Mouse (Mus musculus): ENCODE measurements at regions not wholly inside any gene's neighbourhood (a gene's known extent, or its start where the extent isn't known, plus 50 kb on each side); places are given as distances from the start of the nearest gene placed in this dataset.
"Not testable (repeated sequence)": the region's sequence is repeated elsewhere in the genome, so short reads cannot be mapped to it uniquely, and the experiment has no call there.

DNA sequence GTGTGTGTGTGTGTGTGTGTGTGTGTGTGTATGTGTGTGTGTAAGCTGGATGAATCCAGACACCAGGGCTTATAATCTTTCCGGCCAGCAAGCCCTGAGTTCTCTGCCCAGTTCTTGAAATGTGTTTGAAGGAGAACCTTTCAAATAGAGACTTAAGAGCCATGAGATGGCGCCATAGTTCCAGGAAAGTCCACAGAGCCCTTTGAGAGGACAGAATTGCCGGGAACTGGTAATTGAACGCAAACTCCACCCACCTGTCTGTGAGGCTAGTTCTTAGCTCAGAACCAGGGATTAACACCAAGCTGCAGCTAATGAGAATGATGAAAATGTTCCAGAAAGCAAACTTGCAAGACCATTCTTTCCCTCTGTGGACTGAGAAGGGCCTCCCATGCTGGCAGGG, 72.2 kb downstream of the Trim42 start:
- H3K4me1 ChIP-seq (ENCODE audit: control insufficient read depth, insufficient read depth, low read length), result no peaks in the 10 kb centered on the region
- no peak overlapping the region for H3K27ac ChIP-seq (ENCODE audit: insufficient read depth, low read length)
- H3K4me3 ChIP-seq (ENCODE audit: insufficient read depth, low read length), result no peak overlapping the region; the same call in 1 of the 2 replicates
- TF ChIP-seq CTCF (IDR thresholded peaks at IDR 0.05; ENCODE audit: extremely low read depth, insufficient read depth, low read length) (peak; percentile 70), POLR2A (IDR thresholded peaks at IDR 0.05; ENCODE audit: extremely low read depth, insufficient read depth, low read length) (no peak)

GRCm38 (mm10) chr9:97295770-97296169, 74.0 kb downstream of the Trim42 start:
- Histone ChIP-seq H3K4me3 (ENCODE audit: insufficient read depth, low read length) (no peak overlapping the region), H3K27ac (ENCODE audit: insufficient read depth, low read length) (no peak overlapping the region), H3K4me1 (ENCODE audit: control insufficient read depth, insufficient read depth, low read length) (no peaks in the 10 kb centered on the region)
- TF ChIP-seq CTCF (IDR thresholded peaks at IDR 0.05; ENCODE audit: extremely low read depth, insufficient read depth, low read length) (peak; percentile 79), POLR2A (IDR thresholded peaks at IDR 0.05; ENCODE audit: extremely low read depth, insufficient read depth, low read length) (no peak)

GRCm38 (mm10) chr9:97291870-97292269, 77.9 kb downstream of the Trim42 start:
- Histone ChIP-seq H3K4me3 (ENCODE audit: insufficient read depth, low read length) (no peak overlapping the region), H3K4me1 (ENCODE audit: control insufficient read depth, insufficient read depth, low read length) (no peaks in the 10 kb centered on the region), H3K27ac (ENCODE audit: insufficient read depth, low read length) (no peak overlapping the region)
- TF ChIP-seq POLR2A (IDR thresholded peaks at IDR 0.05; ENCODE audit: extremely low read depth, insufficient read depth, low read length) (no peak), CTCF (IDR thresholded peaks at IDR 0.05; ENCODE audit: extremely low read depth, insufficient read depth, low read length) (0 out of 2 replicates have a peak, but pooled peaks have one; percentile 23)

- Histone ChIP-seq H3K4me3 (ENCODE audit: insufficient read depth, low read length) (no peak overlapping the region), H3K27ac (ENCODE audit: insufficient read depth, low read length) (no peak overlapping the region), H3K4me1 (ENCODE audit: control insufficient read depth, insufficient read depth, low read length) (no peaks in the 10 kb centered on the region)
- TF ChIP-seq POLR2A (IDR thresholded peaks at IDR 0.05; ENCODE audit: extremely low read depth, insufficient read depth, low read length), result no peak
- no peak for TF ChIP-seq CTCF (IDR thresholded peaks at IDR 0.05; ENCODE audit: extremely low read depth, insufficient read depth, low read length)
These were observed 85.4 kb downstream of the Trim42 start for GRCm38 (mm10) chr9:97284282-97284802.

GRCm38 (mm10) chr9:97282090-97282489, 87.7 kb downstream of the Trim42 start:
- H3K4me1 ChIP-seq (ENCODE audit: control insufficient read depth, insufficient read depth, low read length), result no peaks in the 10 kb centered on the region
- H3K27ac ChIP-seq (ENCODE audit: insufficient read depth, low read length), result no peak overlapping the region
- no peak overlapping the region for H3K4me3 ChIP-seq (ENCODE audit: insufficient read depth, low read length)
- no peak for TF ChIP-seq POLR2A (IDR thresholded peaks at IDR 0.05; ENCODE audit: extremely low read depth, insufficient read depth, low read length)
- TF ChIP-seq CTCF (IDR thresholded peaks at IDR 0.05; ENCODE audit: extremely low read depth, insufficient read depth, low read length), result no peak

GRCm38 (mm10) chr9:97275449-97275848, 94.3 kb downstream of the Trim42 start:
- H3K4me3 ChIP-seq (ENCODE audit: insufficient read depth, low read length); H3K4me1 ChIP-seq (ENCODE audit: control insufficient read depth, insufficient read depth, low read length); H3K27ac ChIP-seq (ENCODE audit: insufficient read depth, low read length): not testable (repeated sequence)

DNA sequence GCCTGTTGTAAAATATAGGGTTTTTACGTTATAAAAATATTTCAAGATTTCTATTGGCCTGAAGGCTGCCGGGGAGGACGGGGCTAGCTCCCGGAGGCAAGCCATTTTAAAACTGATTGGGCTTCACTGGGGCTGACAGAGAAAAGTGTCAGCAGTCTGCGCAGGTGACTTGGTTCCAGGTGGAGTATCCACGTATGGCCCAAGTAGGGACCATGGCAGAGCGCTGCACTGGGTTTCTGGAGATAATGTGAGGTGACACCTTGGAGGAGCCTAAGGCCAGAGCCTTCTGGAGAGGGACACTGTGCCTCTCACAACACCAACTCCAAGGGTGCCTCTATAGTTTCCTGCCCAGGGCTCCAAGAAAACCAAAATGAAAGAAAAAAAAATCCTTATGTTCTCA, 95.9 kb downstream of the Trim42 start:
- Histone ChIP-seq H3K4me3 (ENCODE audit: insufficient read depth, low read length) (no peak overlapping the region), H3K4me1 (ENCODE audit: control insufficient read depth, insufficient read depth, low read length) (no peaks in the 10 kb centered on the region)
- TF ChIP-seq POLR2A (IDR thresholded peaks at IDR 0.05; ENCODE audit: extremely low read depth, insufficient read depth, low read length) (no peak), CTCF (IDR thresholded peaks at IDR 0.05; ENCODE audit: extremely low read depth, insufficient read depth, low read length) (no peak)

GRCm38 (mm10) chr9:97272061-97272460, 97.7 kb downstream of the Trim42 start:
- TF ChIP-seq POLR2A (IDR thresholded peaks at IDR 0.05; ENCODE audit: extremely low read depth, insufficient read depth, low read length) (no peak), CTCF (IDR thresholded peaks at IDR 0.05; ENCODE audit: extremely low read depth, insufficient read depth, low read length) (no peak)
- no peak overlapping the region for H3K27ac ChIP-seq (ENCODE audit: insufficient read depth, low read length)
- H3K4me1 ChIP-seq (ENCODE audit: control insufficient read depth, insufficient read depth, low read length), result no peaks in the 10 kb centered on the region
- H3K4me3 ChIP-seq (ENCODE audit: insufficient read depth, low read length), result no peak overlapping the region

More for the DNA sequence above, 95.9 kb downstream of the Trim42 start:
- no peak overlapping the region for H3K27ac ChIP-seq (ENCODE audit: insufficient read depth, low read length)

DNA sequence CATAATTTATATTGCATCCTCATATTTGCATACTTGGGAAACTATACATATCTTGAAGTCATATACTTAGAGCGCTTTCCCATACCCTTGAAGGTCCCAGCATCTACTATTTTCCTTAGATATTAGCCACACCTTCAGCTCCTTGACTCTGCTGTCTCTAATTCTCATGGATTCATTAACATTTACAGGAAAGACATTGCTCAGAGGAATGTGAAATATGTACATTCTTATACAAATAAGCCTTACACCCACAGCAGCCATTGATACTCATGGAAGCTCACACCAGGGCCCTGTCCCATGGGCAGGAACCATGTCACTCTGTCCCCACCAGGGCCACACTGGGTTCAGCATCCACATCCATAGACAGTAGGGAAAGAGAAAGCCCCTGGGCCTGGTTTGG, 122.1 kb downstream of the Trim42 start:
- TF ChIP-seq CTCF (IDR thresholded peaks at IDR 0.05; ENCODE audit: extremely low read depth, insufficient read depth, low read length), result no peak
- no peak for TF ChIP-seq POLR2A (IDR thresholded peaks at IDR 0.05; ENCODE audit: extremely low read depth, insufficient read depth, low read length)
- no peak overlapping the region for H3K4me3 ChIP-seq (ENCODE audit: insufficient read depth, low read length)
- H3K27ac ChIP-seq (ENCODE audit: insufficient read depth, low read length), result no peak overlapping the region
- H3K4me1 ChIP-seq (ENCODE audit: control insufficient read depth, insufficient read depth, low read length), result no peaks in the 10 kb centered on the region

DNA sequence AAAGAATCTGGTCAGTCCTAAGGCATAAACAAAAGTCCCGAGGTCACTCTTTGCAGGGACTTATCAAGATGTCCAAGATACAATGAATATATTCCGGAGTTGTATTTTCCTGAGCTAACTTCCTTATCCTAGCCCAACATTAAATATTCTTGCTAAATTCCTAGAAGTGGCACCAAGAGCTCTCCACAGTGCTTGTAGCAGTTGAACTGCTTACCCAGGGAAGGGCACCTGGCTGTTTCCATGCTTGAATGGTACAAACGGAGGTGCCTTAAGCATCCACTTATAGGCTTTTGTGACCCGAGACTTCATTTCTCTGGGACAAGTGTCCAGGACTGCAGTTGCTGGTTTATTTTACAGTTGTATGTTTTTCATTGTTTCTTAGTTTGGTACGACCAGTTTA, 115.1 kb upstream of the Slc25a36 start:
- Histone ChIP-seq H3K27ac (ENCODE audit: insufficient read depth, low read length) (no peak overlapping the region), H3K4me1 (ENCODE audit: control insufficient read depth, insufficient read depth, low read length) (no peaks in the 10 kb centered on the region), H3K4me3 (ENCODE audit: insufficient read depth, low read length) (no peak overlapping the region)
- TF ChIP-seq CTCF (IDR thresholded peaks at IDR 0.05; ENCODE audit: extremely low read depth, insufficient read depth, low read length), result no peak
- no peak for TF ChIP-seq POLR2A (IDR thresholded peaks at IDR 0.05; ENCODE audit: extremely low read depth, insufficient read depth, low read length)
